Mouse (Mus musculus): ENCODE results near the gene Tnrc6a.

- TF ChIP-seq CTCF (IDR thresholded peaks at IDR 0.05; ENCODE audit: borderline replicate concordance, extremely low read depth, insufficient read depth, insufficient read length) (no peak), POLR2A (IDR thresholded peaks at IDR 0.05; ENCODE audit: borderline replicate concordance, extremely low read depth, insufficient read depth, insufficient read length, poor library complexity, severe bottlenecking) (no peak)
These were observed 69.5 kb downstream of the Tnrc6a start for GRCm38 (mm10) chr7:123193201-123193600.

Measured in brain, embryonic 14.5 days (tissue).